Mouse (Mus musculus): ENCODE measurements around the gene Rbmxl1.
A peak's percentile ranks its signal among the peaks of the same experiment; 100 is the strongest.
"Not testable (repeated sequence)": the region's sequence is repeated elsewhere in the genome, so short reads cannot be mapped to it uniquely, and the experiment has no call there.

The Rbmxl1 gene

GRCm38 (mm10) chr8:78508719-78509272, at the start of gene Rbmxl1:
Gene Rbmxl1 (minus strand): TSS chr8:78508898.
- DNase-seq: peak; percentile 95

DNA sequence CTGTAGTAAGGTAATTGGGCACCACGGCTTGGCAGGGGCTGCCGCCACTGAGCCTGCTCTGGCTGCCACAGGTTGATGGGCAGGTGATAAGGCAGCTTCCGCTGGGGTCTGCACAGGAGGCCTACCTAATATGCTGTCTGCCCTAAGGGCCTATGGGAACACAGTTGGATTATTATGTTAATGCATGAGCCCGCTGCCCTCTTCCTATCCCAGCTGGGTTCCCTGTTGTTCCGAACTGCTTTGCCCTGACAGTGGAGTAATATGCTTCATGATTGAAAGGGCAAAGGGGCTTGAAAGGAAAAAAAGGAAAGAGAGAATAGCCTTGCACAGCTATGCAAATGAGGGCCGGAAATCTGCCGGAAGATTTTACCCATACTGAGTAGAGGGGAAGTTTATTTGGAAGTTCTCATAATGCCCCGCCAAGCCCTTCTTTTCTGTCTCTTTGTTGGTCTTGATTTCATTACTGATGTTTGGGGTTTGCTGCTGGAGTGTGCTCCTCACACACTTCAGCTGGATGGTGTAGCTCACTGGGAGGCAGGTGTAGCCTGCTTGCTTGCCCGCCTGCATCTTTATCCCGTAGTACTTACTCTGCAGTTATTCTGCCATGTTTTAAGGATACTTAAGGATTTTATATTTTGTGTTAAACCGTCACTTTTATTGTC, 48.2 kb upstream of the Rbmxl1 start:
- DNase-seq: peak; percentile 59

GRCm38 (mm10) chr8:78555817-78556216, 47.1 kb upstream of the Rbmxl1 start:
- no peak for DNase-seq

DNA sequence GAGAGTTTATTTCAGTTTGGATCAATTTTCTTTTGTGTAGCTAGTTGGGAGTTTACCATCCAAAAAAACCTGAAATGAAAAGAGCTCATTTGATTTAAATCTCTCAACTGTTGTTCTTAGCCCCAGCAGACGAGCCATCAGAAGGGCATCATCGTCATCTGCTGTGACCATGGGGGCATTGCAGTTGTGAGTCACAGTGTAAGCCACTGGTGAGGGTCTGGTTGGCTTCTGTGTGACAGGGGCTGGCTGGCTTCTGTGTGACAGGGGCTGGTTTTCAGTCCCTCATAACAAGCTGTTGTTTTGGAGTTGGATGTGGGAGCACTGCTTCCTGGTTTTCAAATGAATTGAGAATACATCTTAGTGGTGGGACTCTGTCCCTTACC, 42.0 kb upstream of the Rbmxl1 start:
- DNase-seq: no peak

- peak; percentile 25 for DNase-seq
These were observed 41.5 kb upstream of the Rbmxl1 start for GRCm38 (mm10) chr8:78549971-78550751.

DNA sequence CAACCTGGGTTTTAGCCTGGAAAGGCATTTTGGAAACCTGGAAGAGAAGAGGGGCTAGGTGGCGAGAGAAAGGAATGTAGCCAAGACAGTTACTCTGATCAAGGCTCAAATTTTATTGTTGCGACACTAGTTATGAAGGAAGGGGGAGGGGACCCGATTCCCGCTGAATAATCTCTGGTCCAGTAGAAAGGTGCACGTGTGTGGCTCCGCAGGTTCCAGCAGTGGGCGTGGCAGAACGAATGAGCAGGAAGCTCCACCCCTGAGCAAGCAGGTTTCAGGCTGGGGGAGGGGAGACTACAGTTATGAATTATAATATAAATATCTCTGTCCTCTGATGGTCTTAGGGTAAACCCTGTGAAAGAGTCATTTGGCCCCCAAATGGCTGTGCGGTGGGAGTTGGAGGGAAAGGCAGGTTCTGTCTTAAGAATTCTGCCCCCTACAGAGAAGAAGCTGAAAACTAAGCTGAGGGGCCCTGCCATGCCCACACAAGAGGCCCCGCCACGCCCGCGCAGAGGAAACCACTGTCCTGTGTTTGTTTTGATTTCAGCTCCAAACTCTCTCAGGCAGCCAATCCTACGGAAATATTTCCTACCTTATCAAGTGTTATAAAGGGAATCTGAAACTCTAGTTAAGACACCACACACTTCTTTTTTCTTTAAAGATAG, 36.6 kb upstream of the Rbmxl1 start:
- DNase-seq: not testable (repeated sequence)

DNA sequence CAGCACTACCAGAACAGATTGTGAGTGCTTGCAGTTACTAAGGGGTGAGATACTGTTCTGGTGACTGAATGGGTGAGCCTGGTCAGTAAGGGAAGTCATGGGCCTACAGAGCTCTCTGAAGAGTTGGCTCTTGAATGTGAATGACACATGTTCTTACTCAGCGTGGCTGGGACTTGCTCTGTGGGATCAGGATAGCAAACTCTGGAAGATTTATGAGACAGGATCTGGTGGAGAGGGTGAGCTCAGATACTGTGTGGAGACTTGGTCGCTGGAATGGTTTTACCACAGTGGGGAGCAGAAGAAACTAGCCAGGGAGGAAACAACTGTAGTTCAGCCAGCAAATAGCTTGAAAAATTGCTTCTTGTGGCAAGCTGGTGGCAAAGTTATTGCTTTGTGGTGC, 35.8 kb upstream of the Rbmxl1 start:
- no peak for DNase-seq

DNA sequence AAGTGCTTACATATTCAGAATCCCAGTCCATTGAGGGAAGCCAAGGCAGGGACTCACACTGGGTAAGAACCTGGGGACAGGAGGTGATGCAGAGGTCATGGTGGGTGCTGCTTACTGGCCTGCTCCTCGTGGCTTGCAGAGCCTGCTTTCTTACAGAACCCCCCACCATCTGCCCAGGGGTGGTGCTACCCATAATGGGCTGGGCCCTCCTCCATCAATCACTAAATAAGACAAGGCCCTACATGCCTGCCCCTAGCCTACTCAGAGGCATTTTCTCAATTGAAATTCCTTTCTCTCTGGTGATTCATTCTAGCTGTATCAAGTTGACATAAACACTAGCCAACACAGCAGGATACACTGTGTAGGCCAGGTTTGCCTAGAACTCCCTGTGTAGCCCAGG, 34.9 kb upstream of the Rbmxl1 start:
- no peak for DNase-seq

DNA sequence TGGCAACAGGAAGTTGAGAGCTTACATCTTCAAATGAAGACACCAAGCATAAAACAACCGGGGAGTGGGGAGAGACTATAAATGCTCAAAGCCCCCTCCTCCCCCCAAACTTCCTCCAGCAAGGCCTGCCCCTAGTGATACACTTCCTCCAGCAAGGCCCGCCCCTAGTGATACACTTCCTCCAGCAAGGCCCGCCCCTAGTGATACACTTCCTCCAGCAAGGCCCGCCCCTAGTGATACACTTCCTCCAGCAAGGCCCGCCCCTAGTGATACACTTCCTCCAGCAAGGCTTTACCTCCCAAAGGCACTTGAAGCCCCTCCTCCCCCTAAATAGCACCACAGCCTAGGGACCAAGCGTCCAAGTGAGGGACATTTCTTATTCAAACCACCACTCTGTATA, 34.0 kb upstream of the Rbmxl1 start:
- not testable (repeated sequence) for DNase-seq

GRCm38 (mm10) chr8:78537795-78538194, 29.1 kb upstream of the Rbmxl1 start:
- DNase-seq: no peak

- DNase-seq: no peak
These were observed 28.0 kb upstream of the Rbmxl1 start for GRCm38 (mm10) chr8:78536716-78537115.

GRCm38 (mm10) chr8:78533981-78534380, 25.3 kb upstream of the Rbmxl1 start:
- DNase-seq: no peak

- no peak for DNase-seq
These were observed 6.4 kb upstream of the Rbmxl1 start for GRCm38 (mm10) chr8:78515132-78515531.

GRCm38 (mm10) chr8:78514706-78515105, 6.0 kb upstream of the Rbmxl1 start:
- DNase-seq: no peak

DNA sequence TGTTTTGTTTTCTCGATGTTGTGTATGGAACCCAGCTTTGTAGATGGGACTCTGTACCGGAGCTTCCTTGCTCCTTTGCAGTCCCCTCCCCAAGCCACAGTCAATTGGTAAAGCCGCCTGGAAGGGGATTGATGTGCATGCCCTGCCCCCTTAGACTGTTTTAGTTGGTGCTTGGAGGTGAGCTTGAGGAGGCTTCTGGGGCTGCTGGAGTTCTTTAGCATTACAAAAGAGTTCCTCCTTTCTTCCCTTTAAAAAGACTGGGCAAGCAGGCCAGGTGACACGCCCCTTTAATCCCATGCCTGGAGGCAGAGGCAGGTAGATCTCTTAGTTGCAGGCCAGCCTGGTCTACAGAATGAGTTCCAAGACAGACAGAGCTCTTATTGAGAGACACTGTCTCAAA, 4.4 kb upstream of the Rbmxl1 start:
- DNase-seq: no peak

- DNase-seq: no peak
These were observed 2.2 kb upstream of the Rbmxl1 start for GRCm38 (mm10) chr8:78510926-78511325.

DNA sequence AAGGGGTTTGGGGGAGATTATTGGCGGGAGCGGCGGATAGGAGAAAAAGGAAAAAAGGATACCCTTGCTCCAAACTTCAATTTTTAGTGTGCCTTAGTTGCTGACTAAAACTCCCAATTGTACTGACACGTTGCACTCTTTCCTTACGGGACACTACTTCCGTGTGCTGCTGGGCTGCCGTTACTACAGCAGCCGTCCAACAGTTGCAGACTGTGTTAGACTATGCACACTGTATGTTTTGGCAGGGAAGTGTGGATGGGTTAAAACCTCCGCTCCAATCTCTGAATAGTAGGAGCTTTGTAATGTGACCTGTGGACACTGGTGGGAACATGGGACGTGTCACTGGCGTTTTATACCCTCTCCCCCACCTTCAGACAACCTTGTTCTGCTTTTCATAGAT, 1.4 kb upstream of the Rbmxl1 start:
- peak; percentile 46 for DNase-seq

GRCm38 (mm10) chr8:78509273-78510031, 754 bp upstream of the Rbmxl1 start, which contains the start of gene Slc10a7:
Gene Slc10a7 (plus strand): TSS chr8:78509346.
- DNase-seq: peak; percentile 92

GRCm38 (mm10) chr8:78507979-78508718, 549 bp downstream of the Rbmxl1 start:
- DNase-seq: peak; percentile 78

- no peak for DNase-seq
These were observed 6.0 kb downstream of the Rbmxl1 start for GRCm38 (mm10) chr8:78502706-78503105.

GRCm38 (mm10) chr8:78496273-78496672, 12.4 kb downstream of the Rbmxl1 start:
- not testable (repeated sequence) for DNase-seq

GRCm38 (mm10) chr8:78493031-78493430, 15.7 kb downstream of the Rbmxl1 start:
- no peak for DNase-seq

All from embryo, embryonic 11 days (tissue).